Mouse (Mus musculus) kidney, postnatal 4 days (tissue): ENCODE results near the gene Surf2.

ENCODE experiments used
- DNase-seq, 2 experiments: peaks; one replicate each; pipeline ENCODE4 v3.0.0; 2021; ENCODE audit warnings: mixed read lengths in 2 of 2

Gene Surf2

DNA sequence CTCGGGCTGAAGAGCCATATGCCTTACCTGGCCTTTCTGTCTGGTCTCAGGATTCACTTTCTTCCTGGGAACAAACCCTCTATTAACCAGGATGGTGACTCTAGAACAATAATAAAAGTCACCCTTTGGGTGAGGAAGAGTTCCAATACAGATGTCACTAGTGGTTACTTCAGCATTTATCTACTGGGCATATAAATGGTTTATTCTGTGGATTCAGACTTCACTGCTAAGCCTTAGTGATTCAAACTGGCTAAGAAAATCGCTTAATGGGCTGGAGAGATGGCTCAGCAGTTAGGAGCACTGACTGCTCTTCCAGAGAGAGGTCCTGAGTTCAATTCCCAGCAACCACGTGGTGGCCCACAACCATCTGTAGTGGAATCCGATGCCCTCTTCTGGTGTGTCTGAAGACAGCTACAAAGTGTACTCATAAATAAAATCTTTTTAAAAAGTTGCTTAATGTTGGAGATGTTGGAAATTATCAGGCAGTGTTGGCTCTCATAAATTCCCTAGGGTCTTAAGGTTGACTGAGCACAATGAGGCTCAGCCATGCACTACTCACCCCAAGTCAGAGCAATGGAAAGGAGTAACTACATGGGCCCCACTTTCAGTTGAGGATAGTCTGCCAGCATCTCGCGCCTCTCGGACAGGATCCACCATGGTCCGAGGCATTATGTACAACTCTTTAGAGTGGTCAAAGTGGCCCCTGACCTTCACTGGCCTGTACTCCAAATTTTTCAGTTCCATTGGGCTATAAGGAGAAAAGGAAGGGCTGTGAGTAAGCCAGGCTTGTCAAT, 1.8 kb upstream of the Surf2 start:
- no peak for DNase-seq

DNA sequence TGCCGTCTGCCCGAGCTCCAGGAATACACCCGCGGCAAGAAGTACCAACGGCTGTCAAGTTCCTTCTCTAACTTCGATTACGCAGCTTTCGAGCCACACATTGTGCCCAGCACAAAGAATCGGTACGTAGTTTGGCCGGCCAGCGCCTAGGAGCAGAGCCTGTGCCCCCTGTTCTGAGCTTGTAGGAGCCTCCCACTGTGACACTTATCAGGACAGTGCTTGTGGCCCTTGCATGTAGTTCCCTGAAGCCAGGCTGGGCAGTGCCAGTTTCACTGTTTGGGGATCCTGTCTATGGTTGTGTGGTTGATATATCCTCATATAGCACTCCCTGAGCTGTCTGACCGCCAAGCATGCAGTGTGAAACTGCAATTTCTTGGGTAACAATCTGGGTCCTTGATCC, 571 bp downstream of the Surf2 start:
- no peak for DNase-seq

GRCm38 (mm10) chr2:26919684-26920083, 3.5 kb downstream of the Surf2 start:
- no peak for DNase-seq

DNA sequence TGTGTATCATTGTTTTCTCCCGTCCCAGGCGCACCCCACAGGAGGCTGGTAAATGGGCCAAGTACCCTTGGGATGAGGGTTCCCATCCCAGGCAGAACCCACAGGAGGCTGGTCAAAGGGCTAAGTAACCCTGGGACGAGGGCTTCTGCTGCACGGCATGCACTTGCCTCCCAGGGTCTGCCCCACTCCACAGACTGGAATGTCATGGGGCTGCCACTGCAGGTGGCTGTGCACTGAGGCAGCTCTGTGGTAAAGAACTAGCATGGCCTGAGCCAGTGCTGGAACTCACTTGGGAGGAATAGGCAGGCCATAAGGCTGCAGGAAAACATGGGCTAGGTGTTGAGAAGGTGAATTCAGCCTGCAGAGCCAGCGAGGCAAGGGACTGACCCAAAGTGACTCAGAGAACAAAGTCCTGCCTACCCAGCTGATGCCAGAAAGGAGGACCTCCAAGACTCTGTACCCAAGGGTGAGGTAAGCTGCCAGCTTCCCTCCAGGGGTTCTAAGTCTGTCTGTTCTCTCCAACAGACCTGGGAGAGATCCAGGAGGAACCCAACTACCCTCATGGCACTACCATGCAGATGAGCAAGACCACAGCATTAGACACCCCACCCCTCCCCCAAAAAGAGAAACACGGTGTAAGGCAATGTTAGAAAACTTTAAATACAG, 4.2 kb downstream of the Surf2 start:
- DNase-seq = no peak

DNA sequence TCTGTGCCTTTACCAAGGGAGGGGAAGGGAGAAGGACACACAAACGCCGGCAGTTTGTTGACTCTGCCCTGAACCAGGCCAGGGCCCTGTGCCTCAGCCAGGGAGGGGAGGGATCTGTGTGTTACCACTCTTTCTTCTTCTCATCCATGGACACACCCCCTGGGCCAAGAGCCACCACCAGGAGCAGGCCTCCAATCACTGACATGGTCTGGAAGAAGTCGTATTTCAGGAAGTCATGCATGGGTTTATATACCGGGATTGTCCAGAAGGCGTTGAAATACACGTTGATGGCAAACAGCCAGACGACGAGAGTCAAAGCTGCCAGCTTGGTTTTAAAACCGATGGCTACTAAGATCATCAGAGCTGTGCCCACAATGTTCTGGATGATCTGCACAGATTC, 5.6 kb downstream of the Surf2 start:
- no peak for DNase-seq

DNA sequence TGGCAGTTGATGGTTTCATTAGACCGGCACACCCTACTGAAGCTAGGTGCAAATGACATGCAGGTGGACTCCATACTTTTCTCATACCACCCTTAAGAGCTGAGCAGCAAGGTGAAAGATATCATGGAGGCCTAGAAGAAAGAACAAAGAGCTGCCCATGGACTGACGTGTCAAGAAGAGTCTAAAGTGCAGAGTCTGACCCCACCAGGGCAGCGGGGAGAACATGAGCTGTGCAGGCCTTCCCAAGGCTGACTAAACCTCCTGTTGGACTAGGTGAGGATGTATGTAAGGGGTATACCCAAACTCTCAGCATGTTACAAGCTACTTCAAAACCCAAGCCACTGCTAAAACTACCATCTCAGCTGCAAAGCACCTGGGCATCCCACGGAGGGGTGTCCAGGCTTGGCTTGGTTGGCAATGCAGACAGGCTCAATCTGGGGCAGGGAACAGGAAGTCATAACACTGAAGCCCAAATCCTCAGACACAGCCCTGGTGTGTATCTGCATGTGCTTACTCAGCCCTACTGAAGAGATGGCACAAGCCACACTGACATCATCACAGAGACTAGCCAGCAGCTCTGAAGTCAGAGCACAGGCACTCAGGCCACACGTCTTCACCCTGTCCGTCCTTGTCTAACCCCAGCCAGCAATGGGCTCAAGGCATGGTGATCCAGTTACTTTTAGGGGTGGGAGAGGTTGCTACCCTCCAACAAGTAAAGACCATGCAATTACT, 11.7 kb downstream of the Surf2 start:
- no peak for DNase-seq

GRCm38 (mm10) chr2:26930390-26930789, 14.2 kb downstream of the Surf2 start:
- DNase-seq = peak; percentile 62 to 75

DNA sequence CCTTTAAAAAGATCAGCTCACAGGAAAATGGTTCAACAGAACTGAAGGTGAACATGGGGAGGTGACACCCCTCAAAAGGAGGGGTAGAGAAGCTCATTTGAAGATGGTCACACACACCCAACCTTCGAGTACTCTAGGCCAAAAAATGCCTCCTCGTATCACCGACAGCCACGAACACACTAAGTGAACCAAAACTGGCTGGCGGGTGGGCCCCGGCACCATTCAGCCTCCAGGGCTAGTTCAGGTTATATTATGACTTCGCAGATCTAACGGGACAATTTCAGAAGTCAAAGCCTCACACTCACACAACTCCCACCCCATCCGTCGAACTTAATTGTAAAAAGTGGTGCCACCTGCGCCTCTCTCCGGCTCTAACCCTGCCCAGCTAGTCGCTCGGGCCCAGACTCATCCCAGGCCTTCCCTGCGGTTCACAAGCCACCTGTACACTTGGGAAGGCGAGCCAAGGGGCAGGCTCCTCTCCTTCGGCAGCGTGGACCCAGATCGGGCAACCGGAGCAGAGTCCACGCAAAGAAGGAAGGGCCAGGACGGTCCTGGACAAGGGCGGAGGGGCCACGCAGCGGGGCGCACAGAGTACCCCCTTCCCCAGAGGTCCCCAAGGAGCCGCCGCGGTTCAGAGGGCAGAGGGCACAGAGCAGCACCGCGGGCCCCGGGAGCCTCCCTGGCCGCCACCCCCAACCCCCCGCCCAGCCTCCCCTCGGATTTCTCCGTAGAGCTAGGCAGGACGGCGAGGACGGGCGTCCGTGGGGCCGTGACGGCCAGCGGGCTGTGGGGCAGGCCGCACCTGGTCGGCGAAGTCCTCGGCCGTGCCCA, 16.5 kb downstream of the Surf2 start:
- peak in 1 of 2 experiments; percentile 70 for DNase-seq

- DNase-seq = peak; percentile 96 to 98
These were observed 17.3 kb downstream of the Surf2 start, which contains the start of the genes Surf4 and Stkld1 for GRCm38 (mm10) chr2:26933304-26934055. TSS of gene Surf4 (minus strand) at chr2:26933928. TSS of gene Stkld1 (plus strand) at chr2:26934047.

- DNase-seq = no peak
These were observed 19.1 kb downstream of the Surf2 start for GRCm38 (mm10) chr2:26935286-26935685.

DNA sequence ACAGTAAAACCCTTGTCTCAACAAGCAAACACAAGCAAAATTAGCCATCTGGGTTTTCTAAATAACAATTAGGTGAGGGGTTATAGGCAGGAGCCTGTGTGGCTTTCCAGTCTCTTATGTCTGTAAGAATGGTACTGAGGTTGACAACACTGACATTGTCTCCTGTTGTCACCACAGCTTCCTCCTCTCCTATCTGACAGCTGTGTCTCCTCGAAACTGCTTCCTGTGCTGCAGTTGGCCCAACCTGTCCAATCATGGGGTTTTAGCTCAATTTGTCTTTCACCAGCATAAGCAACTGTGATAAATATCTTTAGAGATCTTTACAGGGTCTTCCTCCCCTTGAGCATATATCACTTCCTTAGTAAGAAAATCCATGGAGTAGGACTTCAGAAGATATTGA, 20.3 kb downstream of the Surf2 start:
- no peak for DNase-seq

GRCm38 (mm10) chr2:26941539-26941938, 25.4 kb downstream of the Surf2 start:
- DNase-seq = peak in 1 of 2 experiments; percentile 35

DNA sequence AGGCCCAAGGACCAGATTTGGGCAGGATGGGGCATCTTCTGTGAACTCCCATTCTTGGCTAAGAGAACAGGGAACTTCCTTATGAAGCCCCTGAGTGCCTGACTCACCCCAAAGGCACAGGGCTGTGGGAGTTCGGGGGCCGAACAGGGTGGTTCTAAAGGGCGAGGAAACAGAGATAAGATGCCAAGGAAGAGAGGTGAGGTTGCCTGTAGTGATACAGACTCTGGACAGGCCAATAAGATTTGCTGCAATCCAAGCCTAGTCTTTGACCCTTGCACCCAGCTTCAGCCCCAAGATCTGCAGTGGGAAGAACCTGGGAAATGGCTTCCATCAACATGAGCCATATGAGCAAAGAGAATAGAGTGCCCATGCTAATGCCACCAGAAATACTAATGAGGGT, 27.1 kb downstream of the Surf2 start:
- no peak for DNase-seq

- no peak for DNase-seq
These were observed 34.2 kb downstream of the Surf2 start for GRCm38 (mm10) chr2:26950411-26950810.

- DNase-seq = no peak
These were observed 35.3 kb downstream of the Surf2 start for GRCm38 (mm10) chr2:26951346-26951905.

DNA sequence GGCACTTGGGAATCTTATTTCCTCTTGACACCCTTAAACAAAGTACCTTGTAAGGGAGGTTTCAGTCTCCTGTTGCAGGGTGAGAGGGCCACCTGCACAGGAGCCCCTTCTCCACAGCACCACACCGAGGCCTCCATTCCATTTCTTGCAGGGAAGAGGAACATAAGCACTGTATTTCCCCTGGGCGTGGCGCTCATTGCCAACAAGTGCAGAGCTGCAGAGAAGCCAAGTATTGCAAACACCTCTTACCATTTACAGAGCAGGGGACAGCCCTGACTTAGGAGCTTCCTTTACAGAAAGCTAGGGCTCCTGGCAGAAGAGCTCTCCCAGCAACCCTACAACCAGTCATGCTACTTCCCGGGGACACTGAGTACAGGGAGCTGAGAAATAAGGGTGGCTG, 36.0 kb downstream of the Surf2 start:
- no peak for DNase-seq

- no peak for DNase-seq
These were observed 36.7 kb downstream of the Surf2 start for GRCm38 (mm10) chr2:26952866-26953265.

GRCm38 (mm10) chr2:26954735-26955395, 38.7 kb downstream of the Surf2 start:
- no peak for DNase-seq

DNA sequence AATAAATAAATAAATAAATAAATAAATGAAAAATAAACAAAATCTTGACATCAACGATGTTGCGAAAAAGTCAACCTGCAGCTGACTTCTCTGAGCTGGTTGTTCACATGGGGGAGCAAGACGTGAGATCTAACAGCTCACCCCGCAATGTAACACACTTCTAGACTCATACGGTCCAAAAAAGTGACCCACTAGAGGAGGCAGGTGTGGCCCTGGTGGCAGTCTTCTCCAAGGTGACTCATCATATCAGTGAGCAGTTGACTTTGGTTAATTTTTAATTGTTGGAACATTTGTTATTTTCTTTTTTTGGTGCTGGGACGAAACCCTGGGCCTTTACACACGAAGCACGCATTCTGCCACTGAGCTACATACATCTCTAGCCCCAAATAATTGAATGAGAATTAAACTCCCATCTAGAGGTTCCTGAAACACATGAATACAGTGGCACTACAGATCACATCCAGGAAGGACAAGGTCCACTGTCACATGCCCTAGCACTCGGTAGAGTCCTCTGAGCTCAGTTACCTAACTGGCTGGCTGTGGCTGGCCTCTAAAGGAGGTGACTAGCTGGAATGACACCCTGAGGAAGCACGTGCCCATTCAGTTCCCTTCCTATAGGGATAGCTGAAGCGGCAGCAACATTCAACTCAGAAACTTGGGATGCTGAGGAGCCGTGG, 40.8 kb downstream of the Surf2 start:
- DNase-seq = no peak

DNA sequence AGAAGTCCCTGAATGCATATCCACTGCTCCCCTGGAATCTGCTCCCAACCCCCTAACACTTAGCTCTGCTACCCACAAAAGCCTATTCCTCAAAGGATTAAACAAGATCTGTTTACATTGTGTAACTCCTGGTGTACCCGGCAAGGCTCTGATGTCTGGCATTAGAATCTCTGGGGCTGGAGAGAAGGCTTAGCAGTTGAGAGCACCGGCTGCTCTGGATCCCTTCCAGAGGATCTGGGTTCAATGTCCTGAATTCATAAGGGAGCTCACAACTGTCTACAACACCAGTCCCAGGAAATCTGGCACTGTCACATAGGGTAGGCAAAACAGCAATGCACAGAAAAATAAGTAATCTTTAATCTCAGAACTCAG, 41.3 kb downstream of the Surf2 start:
- no peak for DNase-seq
